16 mouse cellular contexts compared by ENCODE assay signal in genomic region chrX:12500601-12501000, GRCm38 (mm10).
DNase-seq lines count a peak whose midpoint lies in the region; ATAC-seq and TF ChIP-seq lines count a peak whose summit lies in the region.
"Had no signal": no experiment of that assay in that cellular context is flagged by ENCODE, and none has a peak within 500 bp of the region (broad histone marks: within the 10 kb centered on the region; RNA-seq: fewer than 3 reads in every experiment).

No protein-coding gene starts in this region.

- no peak overlapping the region for H3K9ac ChIP-seq in lung, postnatal 0 days (replicated peaks; ENCODE audit: low read depth)
- H3K9ac ChIP-seq in hindbrain, embryonic 11.5 days (ENCODE audit: low read depth, low read length) = no peak overlapping the region
- H3K9ac ChIP-seq: heart, embryonic 13.5 days; limb, embryonic 15.5 days; lung, embryonic 15.5 days; stomach, embryonic 15.5 days had no signal

- no peaks in the 10 kb centered on the region for H3K9me3 ChIP-seq in lung, postnatal 0 days (ENCODE audit: low read length)
- no peaks in the 10 kb centered on the region for H3K9me3 ChIP-seq in hindbrain, embryonic 11.5 days (ENCODE audit: control insufficient read depth, low read length)
- H3K9me3 ChIP-seq: heart, embryonic 13.5 days; limb, embryonic 15.5 days; lung, embryonic 15.5 days; stomach, embryonic 15.5 days had no signal

- H3K27me3 ChIP-seq in lung, postnatal 0 days (replicated peaks; ENCODE audit: insufficient read depth, low read length) = no peaks in the 10 kb centered on the region
- no peaks in the 10 kb centered on the region for H3K27me3 ChIP-seq in hindbrain, embryonic 11.5 days (ENCODE audit: control insufficient read depth, insufficient read depth, low read length)
- H3K27me3 ChIP-seq: lung, embryonic 15.5 days; stomach, embryonic 15.5 days had no signal

- DNase-seq in heart, adult 11 months = peak; percentile 87
- no peak for DNase-seq in heart, postnatal 36 days
- DNase-seq in Muller cell, postnatal 12 days (ENCODE audit: inconsistent ontology term) = peak; percentile 11
- peak; percentile 17 to 31 for DNase-seq in kidney, adult 8-10 months
- DNase-seq in lung, postnatal 0 days (ENCODE audit: low spot score) = peak; percentile 25
- no peak for DNase-seq in hindbrain, embryonic 11.5 days (ENCODE audit: low spot score)
- DNase-seq in thymus, postnatal 10 days (ENCODE audit: low spot score in 2 of 2) = no peak
- DNase-seq: cerebellum, adult 8-10 months; heart, postnatal 4 days; layer of hippocampus, postnatal 36 days; spleen, adult 18-20 months; thymus, postnatal 14 days had no signal

- ATAC-seq in lung, postnatal 0 days = no peak
- no peak for ATAC-seq in hindbrain, embryonic 11.5 days (ENCODE audit: low FRiP score)

- H3K36me3 ChIP-seq in lung, postnatal 0 days (ENCODE audit: insufficient read depth, low read length) = no peaks in the 10 kb centered on the region
- H3K36me3 ChIP-seq in hindbrain, embryonic 11.5 days (ENCODE audit: control insufficient read depth, insufficient read depth, low read length) = no peaks in the 10 kb centered on the region
- H3K36me3 ChIP-seq: heart, embryonic 13.5 days; limb, embryonic 15.5 days; lung, embryonic 15.5 days; stomach, embryonic 15.5 days had no signal

- H3K4me3 ChIP-seq in lung, postnatal 0 days (ENCODE audit: low read depth, low read length) = no peak overlapping the region
- no peak overlapping the region for H3K4me3 ChIP-seq in hindbrain, embryonic 11.5 days (ENCODE audit: low read depth, low read length)
- H3K4me3 ChIP-seq: heart, embryonic 13.5 days; limb, embryonic 15.5 days; lung, embryonic 15.5 days; stomach, embryonic 15.5 days had no signal

- no peak for TF ChIP-seq CTCF in lung, postnatal 0 days (IDR thresholded peaks at IDR 0.05)

- intact Hi-C loops in heart, postnatal 36 days (cut with DNase I) = no loop called here

- WGBS in lung, postnatal 0 days = 42% methylated on average over 3 of the region's 3 CpGs
- WGBS in hindbrain, embryonic 11.5 days = 82% methylated on average over 3 of the region's 3 CpGs

- no peaks in the 10 kb centered on the region for H3K4me1 ChIP-seq in lung, postnatal 0 days (ENCODE audit: insufficient read depth, low read depth, low read length)
- no peaks in the 10 kb centered on the region for H3K4me1 ChIP-seq in hindbrain, embryonic 11.5 days (replicated peaks; ENCODE audit: control insufficient read depth, insufficient read depth, low read length)
- H3K4me1 ChIP-seq: heart, embryonic 13.5 days; limb, embryonic 15.5 days; lung, embryonic 15.5 days; stomach, embryonic 15.5 days had no signal

- TF ChIP-seq EP300 in lung, postnatal 0 days (IDR thresholded peaks at IDR 0.05) = no peak

- no peak overlapping the region for H3K27ac ChIP-seq in lung, postnatal 0 days (ENCODE audit: low read length)
- H3K27ac ChIP-seq in hindbrain, embryonic 11.5 days (ENCODE audit: low read depth, low read length) = no peak overlapping the region
- H3K27ac ChIP-seq: heart, embryonic 13.5 days; limb, embryonic 15.5 days; lung, embryonic 15.5 days; stomach, embryonic 15.5 days had no signal

- H3K4me2 ChIP-seq in lung, postnatal 0 days (replicated peaks; ENCODE audit: low read depth, low read length) = no peak overlapping the region
- H3K4me2 ChIP-seq in hindbrain, embryonic 11.5 days (replicated peaks; ENCODE audit: low read depth, low read length) = no peak overlapping the region
- H3K4me2 ChIP-seq: heart, embryonic 13.5 days; limb, embryonic 15.5 days; lung, embryonic 15.5 days; stomach, embryonic 15.5 days had no signal

Comparison
In these comparisons a context has a peak if more than half of its experiments do, and no peak if none do; other contexts are left out.
1. DNase-seq: peak in heart, adult 11 months (single experiment), Muller cell, postnatal 12 days (single experiment), kidney, adult 8-10 months (2 of 2) and lung, postnatal 0 days (single experiment); none in heart, postnatal 36 days (0 of 2), hindbrain, embryonic 11.5 days (single experiment) and thymus, postnatal 10 days (0 of 2).